Mouse (Mus musculus) spleen, adult 18-20 months (tissue): Measurements from ENCODE around the gene Ptpn3.

Source experiments
- DNase-seq, 2 experiments: peaks; one replicate each; pipeline ENCODE4 v3.0.0; 2022; ENCODE audit warnings: mixed read lengths in 2 of 2

Ptpn3 gene

GRCm38 (mm10) chr4:57165654-57166053 is 136.0 kb downstream of the Ptpn3 start:
- no peak for DNase-seq

- no peak for DNase-seq
These were observed 136.9 kb downstream of the Ptpn3 start for GRCm38 (mm10) chr4:57164578-57165210.

DNA sequence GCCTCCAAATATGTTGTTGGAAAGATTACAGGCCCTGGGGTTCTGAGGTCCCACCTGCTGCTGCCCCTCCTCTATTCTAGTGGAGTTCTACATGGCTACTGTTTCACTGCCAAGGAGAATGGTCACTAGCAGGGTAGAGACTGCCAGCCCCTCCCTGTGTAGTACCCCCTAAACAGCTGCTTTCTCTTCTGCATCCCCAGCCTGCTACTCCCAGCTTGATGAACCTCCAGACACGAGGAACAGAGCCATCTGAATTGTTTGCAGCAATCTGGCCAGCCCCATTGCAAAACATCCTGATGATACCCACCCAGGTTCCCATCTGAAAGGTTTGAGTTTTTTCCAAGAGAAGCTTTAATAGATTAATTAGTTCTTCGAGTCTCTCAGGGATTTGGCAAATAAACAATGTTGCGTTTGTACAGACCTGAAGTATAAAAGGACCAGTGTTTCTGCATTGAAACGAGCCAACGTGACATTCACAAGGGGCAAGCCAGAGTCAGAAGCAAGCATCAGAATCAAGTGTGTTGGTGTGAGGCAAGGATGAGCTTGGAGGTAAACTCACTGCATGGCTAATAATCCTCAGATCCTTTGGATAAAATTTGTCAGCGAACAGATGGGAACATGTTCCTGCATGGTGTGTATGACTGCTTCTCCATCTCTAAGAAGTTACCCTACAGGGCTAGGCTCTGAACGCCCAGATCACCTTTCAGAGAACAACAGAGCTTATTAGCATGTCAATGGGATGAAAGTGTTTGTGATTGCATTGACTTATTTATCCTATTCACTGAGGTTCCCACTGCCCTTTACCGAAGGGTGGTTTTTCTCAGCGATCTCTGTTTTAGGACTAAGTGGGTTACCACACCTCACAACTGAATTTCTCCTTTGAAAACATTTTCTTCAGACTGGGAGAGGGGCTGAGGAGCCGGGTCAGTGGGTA is 138.6 kb downstream of the Ptpn3 start:
- no peak for DNase-seq

DNA sequence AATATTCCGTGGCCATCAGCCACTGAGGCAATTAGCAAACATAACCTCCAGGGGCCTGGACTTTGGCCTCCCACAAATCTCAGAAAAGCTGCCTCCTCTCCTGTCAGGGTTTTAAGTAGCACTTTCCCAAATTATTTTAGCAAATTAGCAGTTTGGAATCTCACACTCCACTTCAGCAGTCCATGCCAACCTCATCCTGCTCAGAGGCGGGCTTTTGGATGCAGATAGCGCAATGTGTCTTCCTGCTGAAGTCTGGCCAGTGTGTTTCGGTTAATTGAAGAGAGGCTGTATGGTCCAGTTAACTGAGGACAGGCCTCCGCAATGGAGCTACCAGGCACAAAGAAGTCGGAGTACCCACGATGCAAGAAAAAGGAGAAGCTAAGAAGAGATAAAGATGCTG is 141.1 kb downstream of the Ptpn3 start:
- no peak for DNase-seq

DNA sequence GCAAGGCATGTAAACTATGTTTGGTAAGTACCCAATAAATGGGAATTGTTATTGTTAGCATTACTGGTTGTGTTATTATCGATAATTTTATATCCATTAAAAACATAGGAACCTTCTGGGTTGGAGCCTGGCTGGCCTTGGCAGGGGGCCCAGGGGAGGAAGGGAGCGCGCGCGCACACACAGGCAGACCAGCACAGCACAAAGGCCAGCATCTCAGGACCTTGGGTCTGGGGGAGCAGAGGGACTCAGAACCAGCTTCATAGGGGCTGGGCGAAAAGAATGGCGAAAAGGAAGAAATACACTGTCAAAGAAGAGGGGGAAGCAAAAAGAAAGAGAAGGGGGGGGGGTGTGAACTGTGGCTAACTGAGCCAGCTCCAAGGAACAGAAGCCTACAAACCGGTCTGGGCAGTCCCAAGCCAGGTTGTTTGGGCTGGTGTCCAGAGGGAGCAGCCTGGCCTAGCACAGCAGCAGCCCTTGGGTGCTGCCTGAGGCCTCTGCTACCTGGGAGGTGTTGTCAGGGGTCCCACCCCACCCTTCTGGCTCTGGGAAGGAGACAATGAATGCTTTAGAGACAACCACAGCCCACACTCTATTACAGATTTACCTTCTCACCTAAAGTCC is 145.0 kb downstream of the Ptpn3 start:
- no peak for DNase-seq

GRCm38 (mm10) chr4:57153838-57154237 is 147.8 kb downstream of the Ptpn3 start:
- no peak for DNase-seq

DNA sequence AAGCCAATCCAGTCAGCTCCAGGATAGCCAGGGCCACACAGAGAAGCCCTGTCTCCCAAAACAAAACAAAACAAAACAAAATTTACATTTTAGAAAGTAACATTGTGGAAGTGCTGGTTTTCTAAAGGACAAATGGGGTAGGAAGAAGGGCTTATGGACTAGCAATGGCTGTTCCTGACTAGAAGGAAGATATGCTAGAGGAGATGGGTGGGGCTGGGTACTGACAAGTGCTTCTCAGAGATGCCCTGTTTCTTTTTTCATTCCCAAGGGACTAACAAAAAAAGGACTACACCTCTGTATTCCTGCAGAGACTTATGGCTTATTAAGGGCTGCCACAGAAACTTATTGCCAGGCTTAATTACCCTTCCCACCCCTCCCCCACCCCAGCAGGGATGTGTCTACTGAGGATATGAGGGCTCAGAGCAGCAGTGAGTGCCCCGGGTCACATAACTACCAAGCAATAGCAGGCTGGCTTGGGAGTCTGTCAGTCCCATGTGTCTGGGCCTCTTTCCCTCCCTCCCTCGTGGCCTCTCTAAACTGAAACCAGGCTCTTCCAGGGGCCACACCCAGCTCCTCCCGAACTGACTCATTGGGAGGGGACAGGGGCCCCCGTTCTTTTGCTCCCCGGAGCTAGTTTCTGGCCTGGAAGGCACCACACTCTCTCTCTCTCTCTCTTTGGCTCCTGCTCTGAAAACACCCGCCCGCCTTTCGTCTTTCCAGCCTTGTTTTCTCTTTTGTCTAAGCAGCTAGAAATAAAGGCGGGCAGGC is 148.4 kb downstream of the Ptpn3 start:
- no peak for DNase-seq

- DNase-seq: no peak
These were observed 153.5 kb downstream of the Ptpn3 start for GRCm38 (mm10) chr4:57148182-57148581.

DNA sequence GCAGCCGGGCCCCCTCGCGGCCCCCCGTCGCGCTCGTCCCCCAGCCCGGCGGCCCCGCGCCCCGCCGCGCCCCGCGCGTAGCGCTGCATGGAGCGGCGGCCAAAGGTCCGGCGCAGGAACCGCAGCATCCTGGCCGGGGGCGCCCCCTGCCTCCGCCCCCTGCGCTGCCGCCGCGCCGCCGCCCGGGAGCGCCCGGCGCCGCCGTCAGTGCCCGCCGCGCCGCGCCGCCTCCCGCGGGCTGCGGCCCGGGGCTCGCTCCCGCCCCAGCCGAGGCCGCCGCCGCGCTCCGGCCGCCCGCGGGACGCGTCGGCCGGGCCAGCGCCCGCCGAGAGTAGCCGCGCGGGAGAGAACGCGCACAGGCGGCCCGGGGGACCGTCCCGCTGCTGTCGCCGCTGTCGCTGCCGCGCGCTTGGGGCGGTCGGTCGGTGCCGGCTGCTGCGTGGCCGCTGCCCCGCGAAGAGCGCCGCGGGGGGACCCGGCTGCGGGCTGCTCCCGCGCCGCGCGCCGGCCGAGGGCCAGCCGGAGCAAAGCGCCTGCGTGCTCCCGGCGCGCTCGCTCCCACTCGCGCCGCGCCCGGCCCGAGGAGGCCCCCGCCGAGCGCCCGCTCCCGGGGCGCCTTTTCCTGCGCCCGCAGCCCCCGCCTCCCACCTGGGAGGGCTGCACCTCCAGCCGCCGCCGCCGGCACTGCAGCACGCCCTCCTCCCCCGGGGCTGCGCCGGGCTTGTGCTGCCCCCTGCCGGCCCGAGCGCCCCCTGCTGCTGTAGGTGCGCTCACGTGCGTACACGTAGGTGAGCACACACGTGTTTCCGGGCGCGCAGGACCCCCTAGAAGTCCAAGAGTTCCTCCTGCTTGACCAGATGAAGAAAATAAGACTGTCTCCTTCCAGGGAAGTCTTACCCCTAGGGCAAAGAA is 158.4 kb downstream of the Ptpn3 start, which contains the start of gene Epb41l4b:
TSS of gene Epb41l4b (minus strand) at position 412 of the 912 bp plus-strand sequence.
- peak; percentile 60 to 81 for DNase-seq

GRCm38 (mm10) chr4:57142374-57143025 is 159.1 kb downstream of the Ptpn3 start:
- DNase-seq: peak in 1 of 2 experiments; percentile 13

DNA sequence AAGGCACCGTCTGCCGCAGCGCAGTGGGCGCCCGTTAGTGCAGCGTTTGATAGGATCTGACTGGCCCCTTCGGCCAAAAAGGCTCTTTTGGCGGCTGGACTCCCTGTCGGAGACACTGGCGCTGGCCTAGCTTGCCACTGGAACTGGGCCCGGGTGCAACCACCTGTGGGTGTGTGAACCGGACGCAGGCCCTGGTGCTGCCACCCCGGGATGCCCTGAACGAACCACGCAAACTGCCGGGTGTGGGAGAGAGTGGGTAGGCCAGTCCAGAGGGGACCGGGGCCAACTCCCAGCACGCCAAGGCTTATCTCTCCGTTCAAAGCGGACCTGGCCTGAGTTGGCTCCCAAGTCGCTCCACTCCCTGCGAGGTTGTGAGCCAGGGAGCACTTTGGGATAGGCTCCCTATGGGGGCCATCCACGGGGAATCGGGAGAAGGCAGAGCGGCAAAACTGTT is 159.7 kb downstream of the Ptpn3 start:
- DNase-seq: no peak

DNA sequence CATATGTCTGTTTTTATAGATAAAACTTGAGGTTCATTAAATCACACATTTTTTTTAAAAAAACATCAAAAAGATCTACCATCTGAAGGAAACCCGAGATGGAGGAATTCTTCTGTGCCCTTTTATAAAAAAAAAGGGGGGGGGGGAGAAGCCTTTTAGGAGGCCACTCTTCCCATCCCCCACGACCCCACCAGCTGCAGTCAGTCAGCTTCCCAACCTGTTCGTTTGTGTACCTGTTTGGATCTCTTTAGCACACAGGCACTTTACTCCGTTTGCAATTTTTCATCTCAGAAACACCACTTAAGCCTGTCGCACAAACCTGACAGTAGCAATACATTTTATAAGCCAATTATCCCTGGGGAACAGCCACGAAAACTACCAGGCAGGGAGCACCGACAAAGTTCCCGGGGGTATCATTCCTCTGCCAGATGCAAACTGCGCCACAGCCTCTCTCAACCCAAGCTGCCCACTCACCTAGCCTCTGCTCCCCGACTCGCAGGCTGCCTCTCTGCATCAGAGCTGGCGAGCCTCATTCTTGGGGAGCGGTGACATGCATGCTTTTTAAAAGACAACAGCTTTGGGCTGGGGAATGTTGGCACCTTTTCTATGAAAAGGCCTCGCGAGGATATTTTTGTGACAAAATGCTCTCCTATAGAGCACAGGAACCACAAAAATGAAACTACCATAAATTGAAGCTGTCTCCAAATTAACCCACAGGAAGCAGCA is 160.5 kb downstream of the Ptpn3 start:
- DNase-seq: no peak
